Mouse (Mus musculus): Measurements from ENCODE around the gene Car5a.

DNA sequence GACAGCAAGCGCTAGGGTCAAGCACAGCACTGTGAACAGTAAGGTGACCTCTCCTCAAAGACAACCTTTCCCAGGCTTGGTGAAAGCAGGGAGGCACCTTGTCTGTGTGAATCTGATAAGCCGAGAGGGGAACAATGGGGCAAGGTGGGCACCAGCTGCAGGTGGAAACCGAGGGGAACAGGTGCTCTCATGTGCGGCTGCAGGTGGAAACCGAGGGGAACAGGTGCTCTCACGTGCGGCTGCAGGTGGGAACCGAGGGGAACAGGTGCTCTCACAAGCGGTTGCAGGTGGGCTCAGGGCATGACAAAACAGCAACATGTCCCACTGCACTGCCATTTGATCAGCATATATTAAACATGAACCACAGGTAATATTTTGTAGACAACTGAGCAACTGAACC, 47.5 kb downstream of the Car5a start:
- TF ChIP-seq ZNF384 (IDR thresholded peaks at IDR 0.05; ENCODE audit: low read depth, low read length) (no peak), HCFC1 (IDR thresholded peaks at IDR 0.05; ENCODE audit: borderline replicate concordance, insufficient read depth, low read length) (no peak), CHD2 (IDR thresholded peaks at IDR 0.05; ENCODE audit: low read depth, low read length) (no peak), ZC3H11A (IDR thresholded peaks at IDR 0.05; ENCODE audit: borderline replicate concordance, low read depth, low read length) (no peak)
